Mouse (Mus musculus): Measurements from ENCODE around the gene Gna15.
A peak's percentile ranks its signal among the peaks of the same experiment; 100 is the strongest.

- TF ChIP-seq CTCF (IDR thresholded peaks at IDR 0.05) (peak; percentile 69), EP300 (IDR thresholded peaks at IDR 0.05) (no peak)
These were observed 12.7 kb upstream of the Gna15 start for GRCm38 (mm10) chr10:81536734-81537133.
